26 mouse cellular contexts compared by ENCODE assay signal in the genomic region with DNA sequence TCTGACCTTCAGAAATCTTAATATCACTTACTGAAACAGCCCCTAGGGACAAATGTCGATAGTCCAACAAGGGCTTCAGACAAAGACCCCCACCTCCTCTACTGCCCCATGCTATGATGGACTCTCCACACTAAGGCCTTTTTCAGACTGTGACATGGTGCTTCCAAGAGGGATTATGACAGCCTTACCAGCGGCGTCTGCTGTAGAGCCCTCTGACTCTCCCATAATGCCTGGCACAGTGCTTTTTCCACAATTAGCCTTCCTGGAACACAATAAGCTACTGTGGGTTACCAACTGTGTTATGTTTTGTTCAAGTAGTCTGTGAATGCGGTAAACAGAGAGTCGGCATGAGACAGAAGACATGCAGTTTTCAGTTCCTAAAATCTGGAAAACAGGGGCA. TPM values are rescaled to one million over a fixed set of nuclear protein-coding genes. Genes with fewer than 3 reads are reported as not detected.
A peak's percentile ranks its signal among the peaks of the same experiment; 100 is the strongest.
DNase-seq lines count a peak whose midpoint lies in the region; ATAC-seq and TF ChIP-seq lines count a peak whose summit lies in the region.
"Had no signal": no experiment of that assay in that cellular context is flagged by ENCODE, and none has a peak within 500 bp of the region (broad histone marks: within the 10 kb centered on the region; RNA-seq: fewer than 3 reads in every experiment).

No protein-coding gene starts in this region.

- H3K4me1 ChIP-seq in forebrain, embryonic 14.5 days (ENCODE audit: control insufficient read depth, insufficient read depth, low read length) = peaks cover 5% of the 10 kb centered on the region
- H3K4me1 ChIP-seq in forebrain, embryonic 10.5 days = peaks cover 11% of the 10 kb centered on the region
- no peaks in the 10 kb centered on the region for H3K4me1 ChIP-seq in hindbrain, postnatal 0 days (ENCODE audit: insufficient read depth, low read length)
- H3K4me1 ChIP-seq in hindbrain, embryonic 14.5 days (replicated peaks; ENCODE audit: control insufficient read depth, insufficient read depth, low read length) = no peaks in the 10 kb centered on the region
- H3K4me1 ChIP-seq: embryonic facial prominence, embryonic 13.5 days; hindbrain, embryonic 15.5 days; intestine, embryonic 15.5 days had no signal

- no peak for ATAC-seq in forebrain, embryonic 14.5 days
- 0 out of 2 replicates have a peak, but pooled peaks have one; percentile 29 for ATAC-seq in hindbrain, postnatal 0 days
- no peak for ATAC-seq in hindbrain, embryonic 14.5 days (ENCODE audit: low FRiP score)
- ATAC-seq: CD4-positive, CD25-positive, alpha-beta regulatory T cell, adult 4 months; intestine, embryonic 15.5 days had no signal

- H3K27me3 ChIP-seq in forebrain, embryonic 14.5 days (replicated peaks; ENCODE audit: control insufficient read depth, insufficient read depth, low read length) = no peaks in the 10 kb centered on the region
- H3K27me3 ChIP-seq in forebrain, embryonic 10.5 days (ENCODE audit: poor library complexity, severe bottlenecking) = no peaks in the 10 kb centered on the region
- H3K27me3 ChIP-seq in hindbrain, postnatal 0 days (ENCODE audit: insufficient read depth, low read length) = no peaks in the 10 kb centered on the region
- H3K27me3 ChIP-seq in hindbrain, embryonic 14.5 days (ENCODE audit: control insufficient read depth, insufficient read depth, low read length) = no peaks in the 10 kb centered on the region
- H3K27me3 ChIP-seq: embryonic facial prominence, embryonic 13.5 days; heart, embryonic 15.5 days; hindbrain, embryonic 15.5 days; intestine, embryonic 15.5 days; limb, embryonic 13.5 days had no signal

- no peaks in the 10 kb centered on the region for H3K9me3 ChIP-seq in forebrain, embryonic 14.5 days (replicated peaks; ENCODE audit: control insufficient read depth, low read length)
- no peaks in the 10 kb centered on the region; the same call in 1 of the 2 replicates for H3K9me3 ChIP-seq in forebrain, embryonic 10.5 days
- no peaks in the 10 kb centered on the region for H3K9me3 ChIP-seq in hindbrain, postnatal 0 days (ENCODE audit: low read length)
- no peaks in the 10 kb centered on the region for H3K9me3 ChIP-seq in hindbrain, embryonic 14.5 days (ENCODE audit: control insufficient read depth, low read length)
- H3K9me3 ChIP-seq: embryonic facial prominence, embryonic 13.5 days; heart, embryonic 15.5 days; hindbrain, embryonic 15.5 days; intestine, embryonic 15.5 days; limb, embryonic 13.5 days had no signal

- H3K4me3 ChIP-seq in forebrain, embryonic 14.5 days (ENCODE audit: low read depth, low read length) = no peak overlapping the region
- no peak overlapping the region for H3K4me3 ChIP-seq in forebrain, embryonic 10.5 days
- H3K4me3 ChIP-seq in hindbrain, postnatal 0 days (ENCODE audit: low read length) = no peak overlapping the region
- no peak overlapping the region for H3K4me3 ChIP-seq in hindbrain, embryonic 14.5 days (replicated peaks; ENCODE audit: low read length)
- H3K4me3 ChIP-seq: embryonic facial prominence, embryonic 13.5 days; erythroblast, embryonic 14.5 days; heart, embryonic 15.5 days; hindbrain, embryonic 15.5 days; intestine, embryonic 15.5 days; limb, embryonic 13.5 days had no signal

- H3K9ac ChIP-seq in forebrain, embryonic 14.5 days (ENCODE audit: low read length) = no peak overlapping the region
- no peak overlapping the region for H3K9ac ChIP-seq in hindbrain, postnatal 0 days (replicated peaks; ENCODE audit: low read length)
- no peak overlapping the region for H3K9ac ChIP-seq in hindbrain, embryonic 14.5 days
- H3K9ac ChIP-seq: embryonic facial prominence, embryonic 13.5 days; heart, embryonic 15.5 days; hindbrain, embryonic 15.5 days; intestine, embryonic 15.5 days; limb, embryonic 13.5 days; liver, embryonic 14.5 days; lung, embryonic 14.5 days had no signal

- WGBS in forebrain, embryonic 14.5 days = 27% methylated on average over 5 of the region's 5 CpGs
- WGBS in forebrain, embryonic 10.5 days = 76% methylated on average over 5 of the region's 5 CpGs
- 59% methylated on average over 5 of the region's 5 CpGs for WGBS in hindbrain, postnatal 0 days
- 71% methylated on average over 5 of the region's 5 CpGs for WGBS in hindbrain, embryonic 14.5 days

- no peak overlapping the region for H3K4me2 ChIP-seq in forebrain, embryonic 14.5 days (ENCODE audit: low read length)
- no peak overlapping the region for H3K4me2 ChIP-seq in hindbrain, postnatal 0 days (ENCODE audit: low read depth, low read length)
- H3K4me2 ChIP-seq in hindbrain, embryonic 14.5 days (replicated peaks) = no peak overlapping the region
- H3K4me2 ChIP-seq: embryonic facial prominence, embryonic 13.5 days; heart, embryonic 15.5 days; hindbrain, embryonic 15.5 days; intestine, embryonic 15.5 days; limb, embryonic 13.5 days; lung, embryonic 14.5 days had no signal

- H3K27ac ChIP-seq in forebrain, embryonic 14.5 days (ENCODE audit: low read depth, low read length) = no peak overlapping the region
- no peak overlapping the region for H3K27ac ChIP-seq in forebrain, embryonic 10.5 days
- no peak overlapping the region for H3K27ac ChIP-seq in hindbrain, postnatal 0 days
- H3K27ac ChIP-seq in hindbrain, embryonic 14.5 days = no peak overlapping the region
- H3K27ac ChIP-seq: embryonic facial prominence, embryonic 13.5 days; heart, embryonic 15.5 days; hindbrain, embryonic 15.5 days; intestine, embryonic 15.5 days; limb, embryonic 13.5 days; liver, embryonic 14.5 days had no signal

- no peaks in the 10 kb centered on the region for H3K36me3 ChIP-seq in forebrain, embryonic 14.5 days (ENCODE audit: control insufficient read depth, insufficient read depth, low read length)
- peaks cover 7% of the 10 kb centered on the region; the same call in 1 of the 2 replicates for H3K36me3 ChIP-seq in forebrain, embryonic 10.5 days (replicated peaks)
- no peaks in the 10 kb centered on the region for H3K36me3 ChIP-seq in hindbrain, postnatal 0 days (ENCODE audit: insufficient read depth, low read length)
- no peaks in the 10 kb centered on the region for H3K36me3 ChIP-seq in hindbrain, embryonic 14.5 days (replicated peaks; ENCODE audit: control insufficient read depth, insufficient read depth)
- H3K36me3 ChIP-seq: heart, embryonic 15.5 days; hindbrain, embryonic 15.5 days; intestine, embryonic 15.5 days had no signal

- peak; percentile 41 for DNase-seq in forebrain, embryonic 14.5 days (ENCODE audit: low spot score)
- no peak for DNase-seq in forebrain, embryonic 10.5 days (ENCODE audit: extremely low spot score, low spot score)
- no peak for DNase-seq in hindbrain, postnatal 0 days (ENCODE audit: low spot score)
- no peak for DNase-seq in hindbrain, embryonic 14.5 days (ENCODE audit: low spot score)
- DNase-seq in retina, postnatal 1 day = peak; percentile 33
- DNase-seq in retina, embryonic 14.5 days (ENCODE audit: low spot score) = no peak
- DNase-seq in liver = no peak
- DNase-seq: adrenal gland, postnatal 36 days; cerebellum, adult 18-20 months; cerebellum, postnatal 36 days; embryo, embryonic 11 days; gastrocnemius, postnatal 14 days; heart, postnatal 4 days; kidney, adult 8-10 months; kidney, postnatal 10 days; lung, embryonic 14.5 days; right cerebral cortex, postnatal 25 days; spleen, adult 18-20 months had no signal

- no peak for TF ChIP-seq CTCF in hindbrain, postnatal 0 days (IDR thresholded peaks at IDR 0.05; ENCODE audit: low read depth)

RNA-seq across cellular contexts. Expression of gene Nek7, which starts 25.0 kb away (rescaled TPM):
- 12.9 and 13.6 TPM in 2 replicates for polyA plus RNA-seq in forebrain, embryonic 14.5 days (2014; fragmentation: Nextera tagmentation; extraction: Ambion mirVana)
- polyA plus RNA-seq in forebrain, embryonic 10.5 days (2016; fragmentation: Nextera tagmentation; extraction: Ambion mirVana) = 20.6 and 22.0 TPM in 2 replicates
- total RNA-seq in hindbrain, postnatal 0 days (2014; rRNA removed) = 8.2 and 8.8 TPM in 2 replicates
- 16.3 and 16.5 TPM in 2 replicates for polyA plus RNA-seq in hindbrain, postnatal 0 days (2015; fragmentation: Nextera tagmentation; extraction: Ambion mirVana)
- 12.4 and 14.9 TPM in 2 replicates for polyA plus RNA-seq in hindbrain, embryonic 14.5 days (2014; fragmentation: Nextera tagmentation; extraction: Ambion mirVana)

Comparison
In these comparisons a context has a peak if more than half of its experiments do, and no peak if none do; other contexts are left out.
1. DNase-seq: peak in forebrain, embryonic 14.5 days (single experiment) and retina, postnatal 1 day (single experiment); none in forebrain, embryonic 10.5 days (single experiment), hindbrain, postnatal 0 days (single experiment), hindbrain, embryonic 14.5 days (single experiment), retina, embryonic 14.5 days (single experiment) and liver (single experiment).